Comparison of ENCODE assay signal across 18 mouse cellular contexts in the genomic region with DNA sequence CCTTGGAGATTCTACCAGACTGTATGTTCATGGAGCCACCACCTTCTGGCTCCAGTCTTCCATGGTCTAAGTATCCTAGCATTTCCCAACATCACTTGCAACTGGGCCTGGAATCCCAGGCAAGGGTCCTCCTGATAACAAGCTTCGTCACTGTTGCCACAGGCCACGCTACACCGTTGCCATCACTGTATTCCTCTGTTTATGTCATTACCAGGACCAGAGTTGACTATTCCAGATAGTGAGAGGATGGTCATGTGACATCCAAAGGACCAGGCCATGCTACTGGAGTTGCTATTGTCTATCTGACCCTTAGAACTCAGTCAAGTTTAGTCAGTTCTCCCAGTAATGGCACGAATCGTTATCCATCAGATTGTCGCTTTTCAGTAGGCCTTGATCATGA. TPM values are rescaled to one million over a fixed set of nuclear protein-coding genes. Genes with fewer than 3 reads are reported as not detected.
A peak's percentile ranks its signal among the peaks of the same experiment; 100 is the strongest.
DNase-seq lines count a peak whose midpoint lies in the region; ATAC-seq and TF ChIP-seq lines count a peak whose summit lies in the region.
"Had no signal": no experiment of that assay in that cellular context is flagged by ENCODE, and none has a peak within 500 bp of the region (broad histone marks: within the 10 kb centered on the region; RNA-seq: fewer than 3 reads in every experiment).

No protein-coding gene starts in this region.

- 83% methylated on average over 6 of the region's 6 CpGs for WGBS in liver, postnatal 0 days (ENCODE audit: insufficient replicate concordance)

- H3K36me3 ChIP-seq in ES-Bruce4 (ENCODE audit: control insufficient read depth, insufficient read depth, low read length, poor library complexity, severe bottlenecking) (no peaks in the 10 kb centered on the region), ES-E14 (ENCODE audit: control insufficient read depth, insufficient read depth, low read length, poor library complexity, severe bottlenecking) (no peaks in the 10 kb centered on the region)
- no peaks in the 10 kb centered on the region for H3K36me3 ChIP-seq in liver, postnatal 0 days (replicated peaks; ENCODE audit: insufficient read depth, low read length)
- H3K36me3 ChIP-seq: embryonic facial prominence, embryonic 10.5 days; hindbrain, embryonic 13.5 days had no signal

- H3K9me3 ChIP-seq in ES-Bruce4 (replicated peaks; ENCODE audit: control insufficient read depth, insufficient read depth, low read length, poor library complexity, severe bottlenecking) (no peaks in the 10 kb centered on the region), ES-E14 (ENCODE audit: control insufficient read depth, insufficient read depth, low read depth, low read length) (no peaks in the 10 kb centered on the region)
- no peaks in the 10 kb centered on the region for H3K9me3 ChIP-seq in liver, postnatal 0 days (ENCODE audit: low read length)
- H3K9me3 ChIP-seq: embryonic facial prominence, embryonic 10.5 days; forebrain, embryonic 13.5 days; hindbrain, embryonic 13.5 days had no signal

- H3K9ac ChIP-seq in ES-Bruce4 (ENCODE audit: low read depth, poor library complexity, severe bottlenecking) (no peak overlapping the region), ES-E14 (ENCODE audit: insufficient read depth, low read depth, low read length, poor library complexity, severe bottlenecking) (no peak overlapping the region)
- H3K9ac ChIP-seq in liver, postnatal 0 days (replicated peaks) = no peak overlapping the region
- H3K9ac ChIP-seq: forebrain, embryonic 13.5 days; hindbrain, embryonic 13.5 days had no signal

- H3K4me3 ChIP-seq in ES-Bruce4 (ENCODE audit: low read depth, low read length) (no peak overlapping the region), ES-E14 (ENCODE audit: insufficient read depth in 1 of 2, low read depth in 1 of 2, low read length in 2 of 2, poor library complexity in 1 of 2, severe bottlenecking in 1 of 2) (no peak overlapping the region)
- no peak overlapping the region for H3K4me3 ChIP-seq in liver, postnatal 0 days (ENCODE audit: low read depth, low read length)
- H3K4me3 ChIP-seq: embryonic facial prominence, embryonic 10.5 days; forebrain, embryonic 13.5 days; gastrocnemius, adult 2 months; hindbrain, embryonic 13.5 days had no signal

- H3K27me3 ChIP-seq in ES-Bruce4 (ENCODE audit: control insufficient read depth, insufficient read depth, low read length, poor library complexity, severe bottlenecking) = no peaks in the 10 kb centered on the region
- H3K27me3 ChIP-seq in liver, postnatal 0 days (ENCODE audit: insufficient read depth, low read length) = no peaks in the 10 kb centered on the region
- H3K27me3 ChIP-seq: forebrain, embryonic 13.5 days had no signal

- TF ChIP-seq POLR2A in ES-Bruce4 (IDR thresholded peaks at IDR 0.05; ENCODE audit: insufficient read depth, low read length) = no peak

- DNase-seq in ES-E14 (ENCODE audit: low read depth, low spot score) = no peak
- no peak for DNase-seq in liver, postnatal 0 days
- DNase-seq in thymus, postnatal 4 days = no peak
- no peak for DNase-seq in layer of hippocampus, adult 18-20 months (ENCODE audit: low spot score in 2 of 2)
- DNase-seq: adrenal gland, postnatal 10 days; cerebellum, adult 11-12 months; cerebellum, adult 9-10 months; cerebellum, postnatal 36 days; gastrocnemius, adult 2 months; gastrocnemius, postnatal 25 days; heart, postnatal 10 days; heart, postnatal 4 days had no signal

- TF ChIP-seq CTCF in ES-Bruce4 (IDR thresholded peaks at IDR 0.05; ENCODE audit: low read depth, low read length) = no peak
- no peak for TF ChIP-seq CTCF in liver, postnatal 0 days (IDR thresholded peaks at IDR 0.05; ENCODE audit: low read depth)

- H3K27ac ChIP-seq in ES-Bruce4 (ENCODE audit: insufficient read depth, low read length) (peak overlapping the region; percentile 86), ES-E14 (ENCODE audit: insufficient read depth, low read depth, low read length, poor library complexity, severe bottlenecking) (peak overlapping the region; percentile 46; the same call in 1 of the 2 replicates)
- H3K27ac ChIP-seq in liver, postnatal 0 days (ENCODE audit: low read depth) = no peak overlapping the region; the same call in 1 of the 2 replicates
- H3K27ac ChIP-seq: embryonic facial prominence, embryonic 10.5 days; forebrain, embryonic 13.5 days; gastrocnemius, adult 2 months; hindbrain, embryonic 13.5 days; hindbrain, postnatal 0 days had no signal

- peak overlapping the region; percentile 45 for H3K4me2 ChIP-seq in liver, postnatal 0 days (ENCODE audit: low read depth, low read length)
- H3K4me2 ChIP-seq: forebrain, embryonic 13.5 days; hindbrain, embryonic 13.5 days had no signal

- TF ChIP-seq EP300 in ES-Bruce4 (IDR thresholded peaks at IDR 0.05; ENCODE audit: insufficient read depth, low read depth, low read length) = no peak
- TF ChIP-seq EP300 in liver, postnatal 0 days (IDR thresholded peaks at IDR 0.05; ENCODE audit: low read depth) = no peak

- in situ Hi-C loops in ES-E14 (cut with MboI; ENCODE audit: low sequenced_read_pairs in 2 of 2, unreplicated experiment in 2 of 2) = no loop called here

- H3K4me1 ChIP-seq in ES-Bruce4 (ENCODE audit: control insufficient read depth, insufficient read depth, low read length) (no peaks in the 10 kb centered on the region), ES-E14 (ENCODE audit: control insufficient read depth in 2 of 2, insufficient read depth in 2 of 2, low read length in 2 of 2, poor library complexity in 1 of 2) (peaks cover 5 to 19% of the 10 kb centered on the region in 2 experiments; a peak in 2 of 4 replicates)
- peaks cover 9% of the 10 kb centered on the region for H3K4me1 ChIP-seq in liver, postnatal 0 days (ENCODE audit: insufficient read depth)
- H3K4me1 ChIP-seq: embryonic facial prominence, embryonic 10.5 days; forebrain, embryonic 13.5 days; hindbrain, embryonic 13.5 days had no signal

- peak; percentile 26; the same call in 1 of the 2 replicates for ATAC-seq in erythroid progenitor cell, adult 5-6 weeks (replicated peaks; ENCODE audit: low FRiP score, poor library complexity, severe bottlenecking)
- 0 out of 2 replicates have a peak, but pooled peaks have one; percentile 25 for ATAC-seq in liver, postnatal 0 days
- ATAC-seq: forebrain, embryonic 13.5 days; hindbrain, postnatal 0 days had no signal

TF ChIP-seq in ES-E14, 5 proteins besides CTCF, POLR2A, EP300 and RAD21:
- TF ChIP-seq ZC3H11A (IDR thresholded peaks at IDR 0.05; ENCODE audit: borderline replicate concordance, low read depth, low read length) (no peak), MAFK (IDR thresholded peaks at IDR 0.05; ENCODE audit: insufficient read depth, low read depth, low read length) (no peak), HCFC1 (IDR thresholded peaks at IDR 0.05; ENCODE audit: borderline replicate concordance, insufficient read depth, low read length) (no peak), ZNF384 (IDR thresholded peaks at IDR 0.05; ENCODE audit: low read depth, low read length) (no peak)

RNA-seq across cellular contexts. Expression of a gene that starts 9.9 kb away (rescaled TPM):
- 199 and 231 TPM in 2 replicates for polyA plus RNA-seq in ES-Bruce4 (2011; ENCODE audit: insufficient read depth, insufficient read length, low read depth, missing spikeins)
- 53.9 and 58.5 TPM in 2 replicates for total RNA-seq in ES-E14 (2012; rRNA removed)
- 207 and 431 TPM in 2 replicates for total RNA-seq in erythroid progenitor cell, adult 5-6 weeks (2015; ENCODE audit: low replicate concordance)
- 190 and 209 TPM in 2 replicates for total RNA-seq in erythroid progenitor cell, adult 5-6 weeks (2017; ENCODE audit: low replicate concordance)
- polyA plus RNA-seq in liver, postnatal 0 days (2015; fragmentation: Nextera tagmentation; extraction: Ambion mirVana) = 18.5 and 19.6 TPM in 2 replicates
- total RNA-seq in layer of hippocampus, adult 18-20 months (2021) = 100 to 1,000 TPM; 112 to 118 TPM
